Mouse (Mus musculus): ENCODE measurements at regions not wholly inside any gene's neighbourhood (a gene's known extent, or its start where the extent isn't known, plus 50 kb on each side); places are given as distances from the start of the nearest gene placed in this dataset.
A peak's percentile ranks its signal among the peaks of the same experiment; 100 is the strongest.

GRCm38 (mm10) chr1:143920256-143920655 lies 83.7 kb downstream of the Rgs2 start:
- no peak for DNase-seq
- Histone ChIP-seq H3K27me3 (replicated peaks; ENCODE audit: control insufficient read depth, insufficient read depth, low read length) (no peaks in the 10 kb centered on the region), H3K36me3 (ENCODE audit: control insufficient read depth, insufficient read depth, low read length) (no peaks in the 10 kb centered on the region), H3K4me3 (ENCODE audit: insufficient read depth, low read depth, low read length) (no peak overlapping the region), H3K4me1 (ENCODE audit: control insufficient read depth, insufficient read depth, low read length) (no peaks in the 10 kb centered on the region), H3K27ac (ENCODE audit: insufficient read depth, low read depth, low read length) (no peak overlapping the region)
- 83% methylated on average over 7 of the region's 7 CpGs for WGBS
- TF ChIP-seq CTCF (conservative IDR thresholded peaks at IDR 0.05; ENCODE audit: insufficient read depth, insufficient read length, low read depth, low read length) (no peak), POLR2A (IDR thresholded peaks at IDR 0.05; ENCODE audit: low read depth, low read length) (no peak)

- Histone ChIP-seq H3K36me3 (ENCODE audit: control insufficient read depth, insufficient read depth, low read length) (no peaks in the 10 kb centered on the region), H3K4me1 (ENCODE audit: control insufficient read depth, insufficient read depth, low read length) (no peaks in the 10 kb centered on the region), H3K27me3 (replicated peaks; ENCODE audit: control insufficient read depth, insufficient read depth, low read length) (no peaks in the 10 kb centered on the region), H3K27ac (ENCODE audit: insufficient read depth, low read depth, low read length) (no peak overlapping the region), H3K4me3 (ENCODE audit: insufficient read depth, low read depth, low read length) (no peak overlapping the region)
- TF ChIP-seq POLR2A (IDR thresholded peaks at IDR 0.05; ENCODE audit: low read depth, low read length) = no peak
- TF ChIP-seq CTCF (conservative IDR thresholded peaks at IDR 0.05; ENCODE audit: insufficient read depth, insufficient read length, low read depth, low read length) = no peak
- WGBS = 61% methylated on average over 5 of the region's 5 CpGs
- no peak for DNase-seq
Observed at GRCm38 (mm10) chr1:143918949-143919348, 85.0 kb downstream of the Rgs2 start.

- Histone ChIP-seq H3K4me1 (ENCODE audit: control insufficient read depth, insufficient read depth, low read length) (no peaks in the 10 kb centered on the region), H3K4me3 (ENCODE audit: insufficient read depth, low read depth, low read length) (no peak overlapping the region), H3K27me3 (replicated peaks; ENCODE audit: control insufficient read depth, insufficient read depth, low read length) (no peaks in the 10 kb centered on the region), H3K36me3 (ENCODE audit: control insufficient read depth, insufficient read depth, low read length) (no peaks in the 10 kb centered on the region), H3K27ac (ENCODE audit: insufficient read depth, low read depth, low read length) (no peak overlapping the region)
- DNase-seq = no peak
- TF ChIP-seq CTCF (conservative IDR thresholded peaks at IDR 0.05; ENCODE audit: insufficient read depth, insufficient read length, low read depth, low read length) (no peak), POLR2A (IDR thresholded peaks at IDR 0.05; ENCODE audit: low read depth, low read length) (no peak)
- 89% methylated on average over 9 of the region's 9 CpGs for WGBS
Observed at GRCm38 (mm10) chr1:143918146-143918774, 85.7 kb downstream of the Rgs2 start.

- H3K36me3 ChIP-seq (ENCODE audit: control insufficient read depth, insufficient read depth, low read length) = no peaks in the 10 kb centered on the region
- no peaks in the 10 kb centered on the region for H3K27me3 ChIP-seq (replicated peaks; ENCODE audit: control insufficient read depth, insufficient read depth, low read length)
- no peak overlapping the region for H3K27ac ChIP-seq (ENCODE audit: insufficient read depth, low read depth, low read length)
- no peak overlapping the region for H3K4me3 ChIP-seq (ENCODE audit: insufficient read depth, low read depth, low read length)
- peak; percentile 27 for DNase-seq
- H3K4me1 ChIP-seq (ENCODE audit: control insufficient read depth, insufficient read depth, low read length) = no peaks in the 10 kb centered on the region
- no peak for TF ChIP-seq CTCF (conservative IDR thresholded peaks at IDR 0.05; ENCODE audit: insufficient read depth, insufficient read length, low read depth, low read length)
- no peak for TF ChIP-seq POLR2A (IDR thresholded peaks at IDR 0.05; ENCODE audit: low read depth, low read length)
- 51% methylated on average over 5 of the region's 5 CpGs for WGBS
Observed at GRCm38 (mm10) chr1:143917623-143918022, 86.3 kb downstream of the Rgs2 start.

GRCm38 (mm10) chr1:143916587-143916986 lies 87.4 kb downstream of the Rgs2 start:
- WGBS = 50% methylated on average over 9 of the region's 9 CpGs
- Histone ChIP-seq H3K4me1 (ENCODE audit: control insufficient read depth, insufficient read depth, low read length) (no peaks in the 10 kb centered on the region), H3K27me3 (replicated peaks; ENCODE audit: control insufficient read depth, insufficient read depth, low read length) (no peaks in the 10 kb centered on the region), H3K36me3 (ENCODE audit: control insufficient read depth, insufficient read depth, low read length) (no peaks in the 10 kb centered on the region), H3K4me3 (ENCODE audit: insufficient read depth, low read depth, low read length) (no peak overlapping the region), H3K27ac (ENCODE audit: insufficient read depth, low read depth, low read length) (peak overlapping the region; percentile 64; the same call in 1 of the 2 replicates)
- peak; percentile 60 for DNase-seq
- TF ChIP-seq CTCF (conservative IDR thresholded peaks at IDR 0.05; ENCODE audit: insufficient read depth, insufficient read length, low read depth, low read length) (no peak), POLR2A (IDR thresholded peaks at IDR 0.05; ENCODE audit: low read depth, low read length) (no peak)

- H3K4me3 ChIP-seq (ENCODE audit: insufficient read depth, low read depth, low read length) = no peak overlapping the region
- H3K36me3 ChIP-seq (ENCODE audit: control insufficient read depth, insufficient read depth, low read length) = no peaks in the 10 kb centered on the region
- no peaks in the 10 kb centered on the region for H3K4me1 ChIP-seq (ENCODE audit: control insufficient read depth, insufficient read depth, low read length)
- H3K27ac ChIP-seq (ENCODE audit: insufficient read depth, low read depth, low read length) = no peak overlapping the region
- no peaks in the 10 kb centered on the region for H3K27me3 ChIP-seq (replicated peaks; ENCODE audit: control insufficient read depth, insufficient read depth, low read length)
- TF ChIP-seq CTCF (conservative IDR thresholded peaks at IDR 0.05; ENCODE audit: insufficient read depth, insufficient read length, low read depth, low read length) (no peak), POLR2A (IDR thresholded peaks at IDR 0.05; ENCODE audit: low read depth, low read length) (no peak)
- DNase-seq = no peak
- WGBS = 81% methylated on average over 3 of the region's 3 CpGs
Observed at GRCm38 (mm10) chr1:143912586-143912985, 91.4 kb downstream of the Rgs2 start.

GRCm38 (mm10) chr1:143911230-143911629 lies 92.7 kb downstream of the Rgs2 start:
- no peaks in the 10 kb centered on the region for H3K27me3 ChIP-seq (replicated peaks; ENCODE audit: control insufficient read depth, insufficient read depth, low read length)
- H3K4me1 ChIP-seq (ENCODE audit: control insufficient read depth, insufficient read depth, low read length) = no peaks in the 10 kb centered on the region
- no peak overlapping the region for H3K27ac ChIP-seq (ENCODE audit: insufficient read depth, low read depth, low read length)
- TF ChIP-seq CTCF (conservative IDR thresholded peaks at IDR 0.05; ENCODE audit: insufficient read depth, insufficient read length, low read depth, low read length) (no peak), POLR2A (IDR thresholded peaks at IDR 0.05; ENCODE audit: low read depth, low read length) (no peak)
- DNase-seq = no peak
- H3K4me3 ChIP-seq (ENCODE audit: insufficient read depth, low read depth, low read length) = no peak overlapping the region
- no peaks in the 10 kb centered on the region for H3K36me3 ChIP-seq (ENCODE audit: control insufficient read depth, insufficient read depth, low read length)
- 77% methylated on average over 3 of the region's 3 CpGs for WGBS

Measured in kidney, adult 2 months (tissue).